Mouse (Mus musculus) adrenal gland, adult 2 months (tissue): ENCODE data around the gene Kcnip1. TPM values are rescaled to one million over a fixed set of nuclear protein-coding genes. Genes with fewer than 3 reads are reported as not detected.

Experiments
- polyA plus RNA-seq: library from polyadenylated mRNA; depleted of rRNA; stranded (reverse); fragments of >200 nt; gene quantifications from 2 replicates; pipeline ENCODE4 v1.2.3, GENCODE M21; 2012; rRNA removed
- total RNA-seq, 2 experiments: library from RNA; stranded (reverse); gene quantifications; 2 replicates each; pipeline ENCODE4 v1.2.3; 2021

Gene Kcnip1
- total and polyA plus RNA-seq, 3 experiments, result 1.9 to 3.7 (median 2.9) TPM

Other genes with a start within 250 kb of the Kcnip1 start
- under 1 TPM; 0.12 to 0.21 TPM for gene Kcnmb1, start 30.1 kb downstream of the Kcnip1 start, total RNA-seq
- 0.17 and 0.27 TPM in 2 replicates for gene Kcnmb1, start 30.1 kb downstream of the Kcnip1 start, polyA plus RNA-seq
- 1 to 10 TPM; 2.9 to 5.6 TPM for gene Lcp2, start 53.8 kb upstream of the Kcnip1 start, total RNA-seq
- 1.3 and 1.4 TPM in 2 replicates for gene Lcp2, start 53.8 kb upstream of the Kcnip1 start, polyA plus RNA-seq
- gene 4930469K13Rik, start 105.4 kb upstream of the Kcnip1 start, total RNA-seq, result not detected
- not detected in 2 replicates for gene 4930469K13Rik, start 105.4 kb upstream of the Kcnip1 start, polyA plus RNA-seq
- not detected for gene Foxi1, start 214.9 kb upstream of the Kcnip1 start, total RNA-seq
- not detected in 2 replicates for gene Foxi1, start 214.9 kb upstream of the Kcnip1 start, polyA plus RNA-seq